8 mouse cellular contexts compared by ENCODE assay signal in the genomic region with DNA sequence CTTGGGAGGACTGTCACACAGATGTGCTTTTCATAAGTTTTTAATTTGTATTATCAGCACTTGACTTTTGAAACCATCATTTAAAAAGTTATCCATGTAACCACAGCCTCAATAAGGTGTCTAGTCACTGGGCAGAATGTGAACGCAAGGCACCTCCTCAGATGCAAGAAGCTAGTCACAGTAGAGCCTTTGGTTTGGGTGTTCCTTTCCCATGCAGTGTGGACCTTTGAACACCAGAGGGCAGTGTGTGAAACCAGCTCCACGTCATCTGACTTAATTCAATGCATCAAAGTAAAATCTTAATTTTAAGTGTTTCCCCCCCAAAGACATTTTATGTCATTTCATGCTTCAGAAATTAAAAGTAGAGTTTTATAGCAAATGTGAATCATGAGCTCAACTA.
DNase-seq lines count a peak whose midpoint lies in the region; ATAC-seq and TF ChIP-seq lines count a peak whose summit lies in the region.

No protein-coding gene starts in this region.

- no peaks in the 10 kb centered on the region for H3K36me3 ChIP-seq in intestine, embryonic 14.5 days (ENCODE audit: control insufficient read depth, insufficient read depth, low read length)
- H3K36me3 ChIP-seq in intestine, embryonic 16.5 days (ENCODE audit: control insufficient read depth, insufficient read depth, low read length): no peaks in the 10 kb centered on the region
- H3K36me3 ChIP-seq in liver, adult 2 months (ENCODE audit: control insufficient read depth, insufficient read depth, low read length): no peaks in the 10 kb centered on the region
- H3K36me3 ChIP-seq in neural tube, embryonic 14.5 days (ENCODE audit: control insufficient read depth, insufficient read depth, low read length): no peaks in the 10 kb centered on the region

- H3K9me3 ChIP-seq in intestine, embryonic 14.5 days (ENCODE audit: control insufficient read depth, low read length): no peaks in the 10 kb centered on the region
- no peaks in the 10 kb centered on the region for H3K9me3 ChIP-seq in intestine, embryonic 16.5 days (ENCODE audit: control insufficient read depth, low read length)
- no peaks in the 10 kb centered on the region for H3K9me3 ChIP-seq in neural tube, embryonic 14.5 days (ENCODE audit: control insufficient read depth, low read length)

- H3K79me2 ChIP-seq in liver, adult 2 months (ENCODE audit: control insufficient read depth, insufficient read depth, low read length): no peaks in the 10 kb centered on the region

- H3K27me3 ChIP-seq in intestine, embryonic 14.5 days (replicated peaks; ENCODE audit: control insufficient read depth, insufficient read depth, low read length): no peaks in the 10 kb centered on the region
- H3K27me3 ChIP-seq in intestine, embryonic 16.5 days (replicated peaks; ENCODE audit: control insufficient read depth, insufficient read depth, low read length): no peaks in the 10 kb centered on the region
- no peaks in the 10 kb centered on the region for H3K27me3 ChIP-seq in liver, adult 2 months (ENCODE audit: control insufficient read depth, insufficient read depth, low read length)
- no peaks in the 10 kb centered on the region for H3K27me3 ChIP-seq in neural tube, embryonic 14.5 days (ENCODE audit: control insufficient read depth, insufficient read depth, low read length)

- no peak overlapping the region for H3K4me3 ChIP-seq in intestine, embryonic 14.5 days (ENCODE audit: low read depth, low read length)
- no peak overlapping the region for H3K4me3 ChIP-seq in intestine, embryonic 16.5 days (ENCODE audit: low read length)
- no peak overlapping the region for H3K4me3 ChIP-seq in liver, adult 2 months (ENCODE audit: insufficient read depth, low read depth, low read length)
- no peak overlapping the region for H3K4me3 ChIP-seq in neural tube, embryonic 14.5 days (ENCODE audit: low read depth, low read length)

- peak; percentile 82 for TF ChIP-seq CTCF in liver, adult 2 months (IDR thresholded peaks at IDR 0.05; ENCODE audit: low read depth, low read length)

- WGBS in intestine, embryonic 14.5 days: 23% methylated on average over 2 of the region's 2 CpGs
- WGBS in intestine, embryonic 16.5 days: 30% methylated on average over 2 of the region's 2 CpGs
- 31% methylated on average over 2 of the region's 2 CpGs for WGBS in liver, adult 2 months
- 30% methylated on average over 2 of the region's 2 CpGs for WGBS in neural tube, embryonic 14.5 days

- peak; percentile 92 for DNase-seq in intestine, embryonic 14.5 days (ENCODE audit: low spot score)
- peak; percentile 79 for DNase-seq in forelimb bud, embryonic 11.5 days (ENCODE audit: low read depth, low spot score)
- peak; percentile 76 for DNase-seq in kidney, adult 9 months
- peak; percentile 52 for DNase-seq in liver, adult 2 months (ENCODE audit: extremely low read depth, low read depth, low spot score)
- peak; percentile 19 to 27 for DNase-seq in thymus, adult 18-20 months

- ATAC-seq in intestine, embryonic 14.5 days (replicated peaks; ENCODE audit: low FRiP score, low TSS enrichment, low read depth): no peak
- no peak for ATAC-seq in intestine, embryonic 16.5 days
- ATAC-seq in cerebellum, adult (ENCODE audit: insufficient number of reproducible peaks, low FRiP score, low TSS enrichment): peak; percentile 82
- ATAC-seq in neural tube, embryonic 14.5 days (ENCODE audit: low read depth): peak; percentile 55

- no peak overlapping the region for H3K9ac ChIP-seq in intestine, embryonic 14.5 days (ENCODE audit: low read length)
- H3K9ac ChIP-seq in intestine, embryonic 16.5 days (ENCODE audit: low read depth, low read length): no peak overlapping the region
- H3K9ac ChIP-seq in liver, adult 2 months (ENCODE audit: low read depth, low read length): no peak overlapping the region
- H3K9ac ChIP-seq in neural tube, embryonic 14.5 days (replicated peaks; ENCODE audit: low read depth, low read length): no peak overlapping the region

- no peak overlapping the region for H3K4me2 ChIP-seq in intestine, embryonic 14.5 days (ENCODE audit: low read length)
- no peak overlapping the region for H3K4me2 ChIP-seq in intestine, embryonic 16.5 days (ENCODE audit: low read depth, low read length)
- H3K4me2 ChIP-seq in neural tube, embryonic 14.5 days (ENCODE audit: low read depth, low read length): no peak overlapping the region

- H3K27ac ChIP-seq in intestine, embryonic 14.5 days (ENCODE audit: low read depth): no peak overlapping the region
- H3K27ac ChIP-seq in intestine, embryonic 16.5 days (ENCODE audit: low read length): no peak overlapping the region
- H3K27ac ChIP-seq in liver, adult 2 months (replicated peaks; ENCODE audit: insufficient read depth, low read depth, low read length): no peak overlapping the region
- H3K27ac ChIP-seq in neural tube, embryonic 14.5 days (ENCODE audit: low read depth, low read length): no peak overlapping the region

- TF ChIP-seq POLR2A in liver, adult 2 months (IDR thresholded peaks at IDR 0.05; ENCODE audit: extremely low read depth, insufficient read depth, low read length): no peak

- no peaks in the 10 kb centered on the region for H3K4me1 ChIP-seq in intestine, embryonic 14.5 days (replicated peaks; ENCODE audit: control insufficient read depth, insufficient read depth, low read length)
- no peaks in the 10 kb centered on the region for H3K4me1 ChIP-seq in intestine, embryonic 16.5 days (ENCODE audit: control insufficient read depth, insufficient read depth, low read length)
- H3K4me1 ChIP-seq in liver, adult 2 months (ENCODE audit: control insufficient read depth, insufficient read depth, low read length): no peaks in the 10 kb centered on the region
- no peaks in the 10 kb centered on the region for H3K4me1 ChIP-seq in neural tube, embryonic 14.5 days (ENCODE audit: control insufficient read depth, insufficient read depth, low read length)

Comparison
In these comparisons a context has a peak if more than half of its experiments do, and no peak if none do; other contexts are left out.
1. ATAC-seq: peak in cerebellum, adult (single experiment) and neural tube, embryonic 14.5 days (single experiment); none in intestine, embryonic 14.5 days (single experiment) and intestine, embryonic 16.5 days (single experiment).
2. DNase-seq: peak in every context shown above with its lines; median percentile 92 in intestine, embryonic 14.5 days; 79 in forelimb bud, embryonic 11.5 days; 76 in kidney, adult 9 months; 52 in liver, adult 2 months; 23 in thymus, adult 18-20 months.